Mouse (Mus musculus): Measurements from ENCODE around the gene Fam149b. TPM values are rescaled to one million over a fixed set of nuclear protein-coding genes. Genes with fewer than 3 reads are reported as not detected.

Gene Fam149b
- total and polyA plus RNA-seq, 2 experiments from 2014 or later = 26.6 to 61.4 TPM

GRCm38 (mm10) chr14:20339415-20339814 lies 8.5 kb upstream of the Fam149b start:
- Histone ChIP-seq H3K9me3 (ENCODE audit: low read length) (no peaks in the 10 kb centered on the region), H3K4me2 (ENCODE audit: low read depth) (no peak overlapping the region), H3K4me3 (ENCODE audit: low read depth, low read length) (no peak overlapping the region), H3K27ac (ENCODE audit: low read depth, low read length) (no peak overlapping the region), H3K27me3 (ENCODE audit: insufficient read depth, low read length) (no peaks in the 10 kb centered on the region), H3K36me3 (ENCODE audit: insufficient read depth) (peaks cover 43% of the 10 kb centered on the region), H3K9ac (no peak overlapping the region), H3K4me1 (ENCODE audit: insufficient read depth) (no peaks in the 10 kb centered on the region)
- DNase-seq (no peak), ATAC-seq (no peak)
- WGBS = 94% methylated on average over 5 of the region's 5 CpGs
- TF ChIP-seq CTCF (IDR thresholded peaks at IDR 0.05; ENCODE audit: low read depth) = no peak

DNA sequence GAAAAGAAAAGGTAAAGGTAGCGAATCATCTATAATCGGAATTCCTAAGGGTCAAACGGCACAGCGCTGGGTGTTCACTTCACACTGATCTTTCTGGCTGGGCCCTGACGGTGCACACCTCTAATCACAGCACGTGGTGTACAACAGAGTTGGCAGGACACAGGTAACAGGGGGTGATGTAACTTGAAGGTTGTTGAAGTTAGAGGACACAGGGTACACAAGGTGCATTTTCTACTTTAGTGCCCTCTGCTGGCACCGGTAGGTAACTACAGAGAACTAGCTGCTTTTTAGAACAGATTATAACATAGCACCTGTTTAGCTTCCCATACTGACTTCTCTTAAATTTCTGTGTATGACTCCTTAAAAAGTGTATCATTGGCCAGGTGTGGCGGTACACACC lies 7.8 kb upstream of the Fam149b start:
- Histone ChIP-seq H3K4me1 (ENCODE audit: insufficient read depth) (no peaks in the 10 kb centered on the region), H3K27me3 (ENCODE audit: insufficient read depth, low read length) (no peaks in the 10 kb centered on the region), H3K27ac (ENCODE audit: low read depth, low read length) (no peak overlapping the region), H3K9me3 (ENCODE audit: low read length) (no peaks in the 10 kb centered on the region), H3K36me3 (ENCODE audit: insufficient read depth) (peaks cover 38% of the 10 kb centered on the region), H3K9ac (no peak overlapping the region), H3K4me3 (ENCODE audit: low read depth, low read length) (no peak overlapping the region), H3K4me2 (ENCODE audit: low read depth) (no peak overlapping the region)
- peak; percentile 54 for TF ChIP-seq CTCF (IDR thresholded peaks at IDR 0.05; ENCODE audit: low read depth)
- WGBS = 87% methylated on average over 8 of the region's 8 CpGs
- ATAC-seq (no peak), DNase-seq (peak; percentile 5)

GRCm38 (mm10) chr14:20340866-20341265 lies 7.1 kb upstream of the Fam149b start:
- H3K4me3 ChIP-seq (ENCODE audit: low read depth, low read length) = no peak overlapping the region
- 88% methylated on average over 7 of the region's 7 CpGs for WGBS
- H3K27me3 ChIP-seq (ENCODE audit: insufficient read depth, low read length) = no peaks in the 10 kb centered on the region
- H3K9ac ChIP-seq = no peak overlapping the region
- no peak overlapping the region for H3K27ac ChIP-seq (ENCODE audit: low read depth, low read length)
- no peak overlapping the region for H3K4me2 ChIP-seq (ENCODE audit: low read depth)
- TF ChIP-seq CTCF (IDR thresholded peaks at IDR 0.05; ENCODE audit: low read depth) = no peak
- ATAC-seq (no peak), DNase-seq (no peak)
- H3K36me3 ChIP-seq (ENCODE audit: insufficient read depth) = peaks cover 31% of the 10 kb centered on the region
- 0 out of 2 replicates have a peak, but pooled peaks cover under 1% of the 10 kb centered on the region for H3K4me1 ChIP-seq (ENCODE audit: insufficient read depth)
- no peaks in the 10 kb centered on the region for H3K9me3 ChIP-seq (ENCODE audit: low read length)

DNA sequence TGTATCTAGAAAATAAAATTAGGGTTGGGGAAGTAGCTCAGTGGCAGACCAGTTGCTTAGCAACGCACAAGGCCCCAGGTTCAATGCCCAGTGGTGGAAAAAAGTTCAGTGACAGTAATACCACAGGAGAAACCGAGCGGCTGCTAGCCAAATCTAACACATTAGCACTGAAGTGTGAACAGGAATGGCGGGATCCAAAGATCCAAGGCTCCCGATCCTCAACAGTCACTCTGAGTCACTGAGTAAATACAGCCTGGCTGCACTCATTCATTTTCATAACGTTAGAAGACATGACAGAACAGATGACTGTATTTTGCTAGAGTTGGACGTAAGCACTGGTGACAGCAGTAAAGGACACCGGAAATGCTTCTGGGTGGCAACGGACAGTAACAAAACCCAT lies 2.1 kb upstream of the Fam149b start:
- DNase-seq (no peak), ATAC-seq (no peak)
- peaks cover 16% of the 10 kb centered on the region for H3K4me1 ChIP-seq (ENCODE audit: insufficient read depth)
- H3K9ac ChIP-seq = no peak overlapping the region
- 83% methylated on average over 9 of the region's 9 CpGs for WGBS
- H3K4me3 ChIP-seq (ENCODE audit: low read depth, low read length) = no peak overlapping the region
- TF ChIP-seq CTCF (IDR thresholded peaks at IDR 0.05; ENCODE audit: low read depth) = no peak
- H3K36me3 ChIP-seq (ENCODE audit: insufficient read depth) = peaks cover 10% of the 10 kb centered on the region
- H3K9me3 ChIP-seq (ENCODE audit: low read length) = no peaks in the 10 kb centered on the region
- no peak overlapping the region for H3K27ac ChIP-seq (ENCODE audit: low read depth, low read length)
- no peaks in the 10 kb centered on the region for H3K27me3 ChIP-seq (ENCODE audit: insufficient read depth, low read length)
- H3K4me2 ChIP-seq (ENCODE audit: low read depth) = no peak overlapping the region

GRCm38 (mm10) chr14:20347441-20347990 lies 446 bp upstream of the Fam149b start:
- Histone ChIP-seq H3K27me3 (ENCODE audit: insufficient read depth, low read length) (no peaks in the 10 kb centered on the region), H3K9me3 (ENCODE audit: low read length) (no peaks in the 10 kb centered on the region), H3K27ac (ENCODE audit: low read depth, low read length) (peak overlapping the region; percentile 90), H3K4me3 (ENCODE audit: low read depth, low read length) (peak overlapping the region; percentile 95), H3K9ac (peak overlapping the region; percentile 99), H3K36me3 (ENCODE audit: insufficient read depth) (peaks cover 13% of the 10 kb centered on the region), H3K4me2 (ENCODE audit: low read depth) (peak overlapping the region; percentile 74), H3K4me1 (ENCODE audit: insufficient read depth) (peaks cover 16% of the 10 kb centered on the region)
- DNase-seq (no peak), ATAC-seq (peak; percentile 59)
- WGBS = 3% methylated on average over 15 of the region's 15 CpGs
- TF ChIP-seq CTCF (IDR thresholded peaks at IDR 0.05; ENCODE audit: low read depth) = no peak

GRCm38 (mm10) chr14:20363230-20363629 lies 15.3 kb downstream of the Fam149b start:
- ATAC-seq (no peak), DNase-seq (no peak)
- TF ChIP-seq CTCF (IDR thresholded peaks at IDR 0.05; ENCODE audit: low read depth) = no peak
- H3K27me3 ChIP-seq (ENCODE audit: insufficient read depth, low read length) = no peaks in the 10 kb centered on the region
- no peak overlapping the region for H3K4me2 ChIP-seq (ENCODE audit: low read depth)
- 93% methylated on average over 4 of the region's 4 CpGs for WGBS
- no peak overlapping the region for H3K27ac ChIP-seq (ENCODE audit: low read depth, low read length)
- no peaks in the 10 kb centered on the region for H3K4me1 ChIP-seq (ENCODE audit: insufficient read depth)
- H3K4me3 ChIP-seq (ENCODE audit: low read depth, low read length) = no peak overlapping the region
- H3K9ac ChIP-seq = no peak overlapping the region
- H3K9me3 ChIP-seq (ENCODE audit: low read length) = no peaks in the 10 kb centered on the region
- peaks cover 82% of the 10 kb centered on the region for H3K36me3 ChIP-seq (ENCODE audit: insufficient read depth)

DNA sequence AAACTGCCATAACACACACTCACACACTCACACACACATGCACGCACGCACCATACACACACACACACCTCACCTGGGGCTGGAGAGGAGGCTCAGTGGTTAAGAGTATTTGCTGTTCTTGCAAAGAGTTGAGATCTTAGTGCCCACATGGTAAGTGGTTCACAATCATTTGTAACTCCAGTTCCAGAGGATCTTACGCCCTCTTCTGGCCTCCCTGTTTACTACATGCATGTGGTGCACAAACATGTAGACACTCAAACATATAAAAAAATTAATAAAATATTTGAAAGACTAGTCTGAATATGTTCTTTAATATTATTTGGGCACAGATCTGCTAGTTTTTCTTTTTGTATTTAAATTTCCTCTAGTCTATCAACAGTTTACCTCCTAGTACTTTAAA lies 20.3 kb downstream of the Fam149b start:
- TF ChIP-seq CTCF (IDR thresholded peaks at IDR 0.05; ENCODE audit: low read depth) = no peak
- DNase-seq (no peak), ATAC-seq (no peak)
- H3K9me3 ChIP-seq (ENCODE audit: low read length) = no peaks in the 10 kb centered on the region
- no peak overlapping the region for H3K9ac ChIP-seq
- no peaks in the 10 kb centered on the region for H3K4me1 ChIP-seq (ENCODE audit: insufficient read depth)
- H3K36me3 ChIP-seq (ENCODE audit: insufficient read depth) = peaks cover 55% of the 10 kb centered on the region
- no peak overlapping the region for H3K27ac ChIP-seq (ENCODE audit: low read depth, low read length)
- WGBS = 93% methylated on average over 3 of the region's 3 CpGs
- no peak overlapping the region for H3K4me2 ChIP-seq (ENCODE audit: low read depth)
- H3K4me3 ChIP-seq (ENCODE audit: low read depth, low read length) = no peak overlapping the region
- H3K27me3 ChIP-seq (ENCODE audit: insufficient read depth, low read length) = no peaks in the 10 kb centered on the region
